Mouse (Mus musculus) 3T3-L1 (cell line): ENCODE data around the gene Pabpc1l.

ENCODE experiments used
- DNase-seq: peaks from one replicate; pipeline ENCODE4 v3.0.0-alpha.2; 2015; ENCODE audit warnings: low read depth, low spot score

Pabpc1l gene

GRCm38 (mm10) chr2:164025150-164025549 lies at the start of gene Pabpc1l:
Gene Pabpc1l (plus strand): TSS chr2:164025450.
- no peak for DNase-seq

GRCm38 (mm10) chr2:163976448-163976847 lies 48.8 kb upstream of the Pabpc1l start:
- no peak for DNase-seq

- no peak for DNase-seq
These were observed 38.0 kb upstream of the Pabpc1l start for GRCm38 (mm10) chr2:163987233-163987632.

- DNase-seq: no peak
These were observed 32.4 kb upstream of the Pabpc1l start for GRCm38 (mm10) chr2:163992871-163993270.

GRCm38 (mm10) chr2:163994654-163994976 lies 30.6 kb upstream of the Pabpc1l start, which contains the start of gene Ywhab:
Gene Ywhab (plus strand): TSS chr2:163994960.
- no peak for DNase-seq

- peak; percentile 99 for DNase-seq
These were observed 30.0 kb upstream of the Pabpc1l start for GRCm38 (mm10) chr2:163994977-163995862.

- DNase-seq: no peak
These were observed 29.0 kb upstream of the Pabpc1l start for GRCm38 (mm10) chr2:163996275-163996674.

- DNase-seq: no peak
These were observed 28.4 kb upstream of the Pabpc1l start for GRCm38 (mm10) chr2:163996899-163997298.

GRCm38 (mm10) chr2:163998981-163999380 lies 26.3 kb upstream of the Pabpc1l start:
- DNase-seq: no peak

GRCm38 (mm10) chr2:164002637-164003036 lies 22.6 kb upstream of the Pabpc1l start:
- no peak for DNase-seq

GRCm38 (mm10) chr2:164004503-164004902 lies 20.7 kb upstream of the Pabpc1l start:
- no peak for DNase-seq

GRCm38 (mm10) chr2:164006932-164007331 lies 18.3 kb upstream of the Pabpc1l start:
- peak; percentile 19 for DNase-seq

GRCm38 (mm10) chr2:164007547-164007946 lies 17.7 kb upstream of the Pabpc1l start:
- DNase-seq: no peak

GRCm38 (mm10) chr2:164007987-164008545 lies 17.2 kb upstream of the Pabpc1l start:
- DNase-seq: no peak

- peak; percentile 46 for DNase-seq
These were observed 16.0 kb upstream of the Pabpc1l start for GRCm38 (mm10) chr2:164009227-164009626.

GRCm38 (mm10) chr2:164010496-164010895 lies 14.8 kb upstream of the Pabpc1l start:
- DNase-seq: no peak

GRCm38 (mm10) chr2:164010944-164011343 lies 14.3 kb upstream of the Pabpc1l start:
- no peak for DNase-seq

- no peak for DNase-seq
These were observed 9.9 kb upstream of the Pabpc1l start for GRCm38 (mm10) chr2:164015304-164015703.

GRCm38 (mm10) chr2:164018910-164019309 lies 6.3 kb upstream of the Pabpc1l start:
- peak; percentile 31 for DNase-seq

GRCm38 (mm10) chr2:164019943-164020342 lies 5.3 kb upstream of the Pabpc1l start:
- DNase-seq: no peak

GRCm38 (mm10) chr2:164022104-164022503 lies 3.1 kb upstream of the Pabpc1l start:
- no peak for DNase-seq

GRCm38 (mm10) chr2:164031147-164031546 lies 5.9 kb downstream of the Pabpc1l start:
- DNase-seq: no peak

- no peak for DNase-seq
These were observed 7.7 kb downstream of the Pabpc1l start for GRCm38 (mm10) chr2:164032973-164033372.
